ENCODE assay signal across 22 mouse cellular contexts in the genomic region with DNA sequence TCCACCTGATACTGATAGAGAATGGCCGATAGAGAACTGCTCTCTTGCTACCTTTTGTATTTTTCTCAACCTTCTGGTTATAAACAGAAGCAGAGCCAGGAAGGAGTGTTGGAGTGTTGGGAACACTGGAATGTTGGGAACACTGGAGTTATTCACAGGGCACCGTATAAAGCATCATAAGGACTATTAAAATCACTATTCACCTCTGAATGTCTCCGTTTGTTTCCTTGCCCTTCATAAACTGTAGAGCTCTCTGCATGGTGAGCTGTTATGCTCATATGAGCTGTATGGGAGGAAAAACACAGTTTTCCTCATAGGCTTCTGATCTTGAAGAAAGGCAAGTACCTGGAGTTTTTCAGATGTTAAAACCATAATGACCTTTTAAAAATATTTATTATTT.
DNase-seq lines count a peak whose midpoint lies in the region; ATAC-seq and TF ChIP-seq lines count a peak whose summit lies in the region.
"Had no signal": no experiment of that assay in that cellular context is flagged by ENCODE, and none has a peak within 500 bp of the region (broad histone marks: within the 10 kb centered on the region; RNA-seq: fewer than 3 reads in every experiment).

No protein-coding gene starts in this region.

- no peaks in the 10 kb centered on the region for H3K36me3 ChIP-seq in limb, embryonic 11.5 days (ENCODE audit: control insufficient read depth, insufficient read depth, low read length)
- H3K36me3 ChIP-seq in limb, embryonic 10.5 days: no peaks in the 10 kb centered on the region
- no peaks in the 10 kb centered on the region for H3K36me3 ChIP-seq in limb, embryonic 12.5 days
- H3K36me3 ChIP-seq in limb, embryonic 13.5 days: no peaks in the 10 kb centered on the region
- no peaks in the 10 kb centered on the region for H3K36me3 ChIP-seq in limb, embryonic 14.5 days (ENCODE audit: control insufficient read depth, insufficient read depth, low read length)
- H3K36me3 ChIP-seq: G1E had no signal

- TF ChIP-seq POLR2A in limb, embryonic 14.5 days (IDR thresholded peaks at IDR 0.05; ENCODE audit: borderline replicate concordance, extremely low read depth, insufficient read depth, insufficient read length): no peak

- H3K4me2 ChIP-seq in limb, embryonic 11.5 days (ENCODE audit: low read depth, severe bottlenecking): no peak overlapping the region
- no peak overlapping the region for H3K4me2 ChIP-seq in limb, embryonic 12.5 days
- H3K4me2 ChIP-seq in limb, embryonic 13.5 days (replicated peaks): no peak overlapping the region
- no peak overlapping the region for H3K4me2 ChIP-seq in limb, embryonic 14.5 days (replicated peaks; ENCODE audit: low read depth, low read length, severe bottlenecking)

- DNase-seq in limb, embryonic 11.5 days (ENCODE audit: low spot score): no peak
- DNase-seq in limb, embryonic 10.5 days (ENCODE audit: low spot score): no peak
- DNase-seq in limb, embryonic 14.5 days (ENCODE audit: low spot score): no peak
- no peak for DNase-seq in embryo, embryonic 9.5 days (ENCODE audit: extremely low spot score)
- no peak for DNase-seq in layer of hippocampus, adult 11-12 months (ENCODE audit: low spot score)
- no peak for DNase-seq in left cerebral cortex, postnatal 14 days (ENCODE audit: low spot score in 2 of 2)
- DNase-seq: adrenal gland, adult 2 months; adrenal gland, adult 8-10 months; adrenal gland, postnatal 10 days; adrenal gland, postnatal 14 days; adrenal gland, postnatal 25 days; adrenal gland, postnatal 36 days; B cell, adult 2 months; cerebellum, adult 11 months; cerebellum, adult 11-12 months had no signal

- intact Hi-C loops in left cerebral cortex, postnatal 14 days (cut with DNase I): no loop called here

- no peak overlapping the region for H3K27ac ChIP-seq in limb, embryonic 11.5 days (replicated peaks; ENCODE audit: low read depth, low read length)
- no peak overlapping the region for H3K27ac ChIP-seq in limb, embryonic 10.5 days
- peak overlapping the region; percentile 58; the same call in 1 of the 2 replicates for H3K27ac ChIP-seq in limb, embryonic 12.5 days
- no peak overlapping the region for H3K27ac ChIP-seq in limb, embryonic 13.5 days
- H3K27ac ChIP-seq in limb, embryonic 14.5 days (replicated peaks; ENCODE audit: low read depth, low read length): peak overlapping the region; percentile 38; the same call in 1 of the 2 replicates

- no peaks in the 10 kb centered on the region for H3K9me3 ChIP-seq in limb, embryonic 11.5 days (ENCODE audit: control insufficient read depth, low read length)
- H3K9me3 ChIP-seq in limb, embryonic 10.5 days (replicated peaks): no peaks in the 10 kb centered on the region
- H3K9me3 ChIP-seq in limb, embryonic 12.5 days: no peaks in the 10 kb centered on the region
- no peaks in the 10 kb centered on the region for H3K9me3 ChIP-seq in limb, embryonic 13.5 days
- no peaks in the 10 kb centered on the region for H3K9me3 ChIP-seq in limb, embryonic 14.5 days (ENCODE audit: control insufficient read depth, low read length)

- no peak overlapping the region for H3K9ac ChIP-seq in limb, embryonic 11.5 days (ENCODE audit: low read length)
- H3K9ac ChIP-seq in limb, embryonic 12.5 days (replicated peaks): no peak overlapping the region
- no peak overlapping the region for H3K9ac ChIP-seq in limb, embryonic 13.5 days
- no peak overlapping the region for H3K9ac ChIP-seq in limb, embryonic 14.5 days (ENCODE audit: low read depth, low read length, severe bottlenecking)

- WGBS in limb, embryonic 11.5 days: 76% methylated on average over 3 of the region's 3 CpGs
- 95% methylated on average over 3 of the region's 3 CpGs for WGBS in limb, embryonic 10.5 days
- 62% methylated on average over 3 of the region's 3 CpGs for WGBS in limb, embryonic 12.5 days
- WGBS in limb, embryonic 13.5 days: 41% methylated on average over 3 of the region's 3 CpGs
- 40% methylated on average over 3 of the region's 3 CpGs for whole genome bisulfite sequencing in limb, embryonic 14.5 days

- ATAC-seq in limb, embryonic 11.5 days (ENCODE audit: insufficient number of reproducible peaks, low FRiP score, low TSS enrichment, low read depth): 0 out of 2 replicates have a peak, but pooled peaks have one; percentile 54
- no peak for ATAC-seq in limb, embryonic 12.5 days (ENCODE audit: insufficient number of reproducible peaks, insufficient read depth, low FRiP score, low TSS enrichment, low read depth)
- peak; percentile 57; the same call in 1 of the 2 replicates for ATAC-seq in limb, embryonic 13.5 days (ENCODE audit: low FRiP score, low read depth)
- ATAC-seq in limb, embryonic 14.5 days (ENCODE audit: low FRiP score, low read depth): no peak
- ATAC-seq: activated CD4-positive, CD25-positive, alpha-beta regulatory T cell, adult 4 months; CD4-positive, CD25-positive, alpha-beta regulatory T cell, adult 4 months; Patski had no signal

- H3K4me1 ChIP-seq in limb, embryonic 11.5 days (ENCODE audit: control insufficient read depth, insufficient read depth, low read length): no peaks in the 10 kb centered on the region
- no peaks in the 10 kb centered on the region for H3K4me1 ChIP-seq in limb, embryonic 10.5 days
- peaks cover 22% of the 10 kb centered on the region for H3K4me1 ChIP-seq in limb, embryonic 12.5 days (replicated peaks)
- H3K4me1 ChIP-seq in limb, embryonic 13.5 days: peaks cover 15% of the 10 kb centered on the region
- H3K4me1 ChIP-seq in limb, embryonic 14.5 days (ENCODE audit: control insufficient read depth, insufficient read depth, low read length): peaks cover 11% of the 10 kb centered on the region; the same call in 1 of the 2 replicates

- no peaks in the 10 kb centered on the region for H3K27me3 ChIP-seq in limb, embryonic 11.5 days (ENCODE audit: control insufficient read depth, insufficient read depth, low read length)
- no peaks in the 10 kb centered on the region for H3K27me3 ChIP-seq in limb, embryonic 10.5 days (ENCODE audit: low read depth, poor library complexity, severe bottlenecking)
- H3K27me3 ChIP-seq in limb, embryonic 12.5 days: no peaks in the 10 kb centered on the region
- H3K27me3 ChIP-seq in limb, embryonic 13.5 days: no peaks in the 10 kb centered on the region
- H3K27me3 ChIP-seq in limb, embryonic 14.5 days (ENCODE audit: control insufficient read depth, insufficient read depth, low read length): no peaks in the 10 kb centered on the region
- H3K27me3 ChIP-seq: CH12.LX, Patski had no signal

- H3K4me3 ChIP-seq in limb, embryonic 11.5 days (ENCODE audit: low read depth, low read length): no peak overlapping the region
- H3K4me3 ChIP-seq in limb, embryonic 10.5 days: no peak overlapping the region
- no peak overlapping the region for H3K4me3 ChIP-seq in limb, embryonic 12.5 days (replicated peaks)
- no peak overlapping the region for H3K4me3 ChIP-seq in limb, embryonic 13.5 days
- no peak overlapping the region for H3K4me3 ChIP-seq in limb, embryonic 14.5 days (replicated peaks; ENCODE audit: low read length)

Comparison
In these comparisons a context has a peak if more than half of its experiments do, and no peak if none do; other contexts are left out.
1. ATAC-seq: peak in limb, embryonic 11.5 days (single experiment) and limb, embryonic 13.5 days (single experiment); none in limb, embryonic 12.5 days (single experiment) and limb, embryonic 14.5 days (single experiment).
2. H3K27ac ChIP-seq: peak in limb, embryonic 12.5 days (single experiment) and limb, embryonic 14.5 days (single experiment); none in limb, embryonic 11.5 days (single experiment), limb, embryonic 10.5 days (single experiment) and limb, embryonic 13.5 days (single experiment).